In the genomic region with DNA sequence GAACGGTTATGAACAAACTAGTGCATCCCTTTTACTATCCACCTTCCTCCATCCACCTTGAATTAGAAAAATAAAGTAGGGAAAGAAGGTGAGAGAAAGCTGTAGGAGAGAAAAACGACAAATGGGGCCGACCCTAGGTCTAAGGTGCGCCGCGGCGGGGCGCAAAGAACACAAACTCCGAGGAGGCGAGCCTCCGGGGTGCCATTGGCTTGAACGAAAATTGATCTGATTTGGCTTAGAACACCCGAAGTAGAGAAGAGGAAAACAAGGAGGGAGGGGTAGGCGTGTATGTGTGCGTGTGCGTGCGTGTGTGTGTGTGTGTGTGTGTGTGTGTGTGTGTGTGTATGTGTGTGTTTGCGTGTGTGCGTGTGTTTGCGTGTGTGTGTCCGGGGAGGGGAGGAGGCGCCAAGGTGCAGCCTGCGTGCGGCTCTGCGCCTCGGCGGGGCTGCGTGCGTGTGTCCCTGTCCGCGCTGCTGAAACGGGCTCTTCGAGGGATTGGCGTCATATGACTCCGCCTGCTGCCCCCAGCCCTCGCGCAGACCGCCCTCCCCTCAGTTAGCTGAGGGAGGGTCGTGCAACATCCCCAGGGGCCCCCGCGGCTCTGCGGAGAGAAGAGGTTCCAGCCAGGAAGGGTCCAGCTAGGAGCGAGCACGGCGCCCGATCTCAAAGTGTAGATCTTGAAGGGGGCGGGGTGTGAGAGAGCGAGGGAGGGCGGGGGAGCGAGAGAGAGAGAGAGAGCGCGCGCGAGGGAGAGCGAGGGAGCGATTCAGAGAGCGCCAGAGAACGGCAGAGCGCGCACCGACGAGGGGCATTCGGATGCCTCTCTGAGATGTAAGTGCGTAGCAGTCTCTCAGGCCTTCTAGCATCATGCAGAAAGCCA, we compare ENCODE assay signal across 7 mouse cellular contexts. TPM values are rescaled to one million over a fixed set of nuclear protein-coding genes. Genes with fewer than 3 reads are reported as not detected.
A peak's percentile ranks its signal among the peaks of the same experiment; 100 is the strongest.
DNase-seq lines count a peak whose midpoint lies in the region; ATAC-seq and TF ChIP-seq lines count a peak whose summit lies in the region.

A gene (plus strand): TSS at position 778 of the 880 bp plus-strand sequence.

- under 1% methylated on average over 60 of the region's 64 CpGs for WGBS in midbrain, embryonic 15.5 days

- peak; percentile 84 for ATAC-seq in midbrain, embryonic 15.5 days (replicated peaks)

- peaks cover 30% of the 10 kb centered on the region for H3K4me1 ChIP-seq in E14TG2a.4 (replicated peaks; ENCODE audit: low read depth, low read length)
- peaks cover 26% of the 10 kb centered on the region for H3K4me1 ChIP-seq in midbrain, embryonic 15.5 days

- H3K9me3 ChIP-seq in E14TG2a.4 (ENCODE audit: low read length) = no peaks in the 10 kb centered on the region; the same call in 1 of the 2 replicates
- H3K9me3 ChIP-seq in midbrain, embryonic 15.5 days = no peaks in the 10 kb centered on the region

- peaks cover 90% of the 10 kb centered on the region for H3K27me3 ChIP-seq in E14TG2a.4 (ENCODE audit: insufficient read depth, low read length)
- H3K27me3 ChIP-seq in midbrain, embryonic 15.5 days (replicated peaks) = peaks cover 61% of the 10 kb centered on the region

- H3K27ac ChIP-seq in midbrain, embryonic 15.5 days = no peak within 1 kb of the TSS; the same call in 1 of the 2 replicates

- peak; percentile 35 to 48 for DNase-seq in adrenal gland, adult 18-20 months (ENCODE audit: low spot score in 2 of 2)
- peak; percentile 74 for DNase-seq in embryo, embryonic 9.5 days (ENCODE audit: extremely low spot score)
- DNase-seq in heart, postnatal 4 days = peak; percentile 30
- DNase-seq in left cerebral cortex, postnatal 25 days (ENCODE audit: low spot score in 2 of 2) = peak; percentile 73
- DNase-seq in adipocyte (ENCODE audit: low spot score) = no peak

- H3K4me2 ChIP-seq in midbrain, embryonic 15.5 days = peak within 1 kb of the TSS; percentile 88

- H3K9ac ChIP-seq in midbrain, embryonic 15.5 days = peak within 1 kb of the TSS; percentile 46

- no peaks in the 10 kb centered on the region for H3K36me3 ChIP-seq in E14TG2a.4 (ENCODE audit: insufficient read depth, low read length)
- H3K36me3 ChIP-seq in midbrain, embryonic 15.5 days (replicated peaks) = no peaks in the 10 kb centered on the region

- intact Hi-C loops in left cerebral cortex, postnatal 25 days (cut with DNase I) = loop anchor here (2.0 to 5.0 kb wide), 2 partner anchors 67 to 83 kb away; no protein-coding TSS in a partner anchor

- TF ChIP-seq CTCF in E14TG2a.4 (conservative IDR thresholded peaks at IDR 0.05; ENCODE audit: low read length) = no peak

- H3K4me3 ChIP-seq in E14TG2a.4 (replicated peaks; ENCODE audit: low read length) = peak within 1 kb of the TSS; percentile 74
- H3K4me3 ChIP-seq in midbrain, embryonic 15.5 days = peak within 1 kb of the TSS; percentile 61

RNA-seq across cellular contexts. Expression of the gene that starts here (rescaled TPM):
- 10 to 100 TPM; 18.2 to 26.9 TPM for total RNA-seq in adrenal gland, adult 18-20 months (2021)
- not detected for total RNA-seq in heart, postnatal 4 days (2021)
- 100 to 1,000 TPM; 213 to 223 TPM for total RNA-seq in left cerebral cortex, postnatal 25 days (2021)
- 4.4 and 5.3 TPM in 2 replicates for polyA plus RNA-seq in midbrain, embryonic 15.5 days (2015; fragmentation: Nextera tagmentation; extraction: Ambion mirVana)

Comparison
In these comparisons a context has a peak if more than half of its experiments do, and no peak if none do; other contexts are left out.
1. RNA of the gene that starts here (total RNA-seq): 213 to 223 TPM in left cerebral cortex, postnatal 25 days and 18.2 to 26.9 TPM in adrenal gland, adult 18-20 months; not detected in heart, postnatal 4 days; every median in the first group is over 10 times any median in the second.
2. RNA of the gene that starts here (total RNA-seq): 213 to 223 TPM in left cerebral cortex, postnatal 25 days; 18.2 to 26.9 TPM in adrenal gland, adult 18-20 months; every median in the first group is over 4 times any median in the second.
3. Peak in DNase-seq in heart, postnatal 4 days; RNA of the gene not detected or under 1 TPM.